Mouse (Mus musculus) c-Kit-negative CD71-positive TER-119-positive erythroid progenitor cells, embryonic 14.5 days (primary cell): ENCODE data around the gene Abhd16a.

Source experiments
- DNase-seq: peaks from one replicate; pipeline ENCODE4 v3.0.0-alpha.2; 2013; ENCODE audit warnings: low read depth, low spot score

Abhd16a gene

GRCm38 (mm10) chr17:35060071-35060470 lies 29.0 kb upstream of the Abhd16a start:
- DNase-seq: no peak

GRCm38 (mm10) chr17:35060737-35061297 lies 28.2 kb upstream of the Abhd16a start:
- no peak for DNase-seq

DNA sequence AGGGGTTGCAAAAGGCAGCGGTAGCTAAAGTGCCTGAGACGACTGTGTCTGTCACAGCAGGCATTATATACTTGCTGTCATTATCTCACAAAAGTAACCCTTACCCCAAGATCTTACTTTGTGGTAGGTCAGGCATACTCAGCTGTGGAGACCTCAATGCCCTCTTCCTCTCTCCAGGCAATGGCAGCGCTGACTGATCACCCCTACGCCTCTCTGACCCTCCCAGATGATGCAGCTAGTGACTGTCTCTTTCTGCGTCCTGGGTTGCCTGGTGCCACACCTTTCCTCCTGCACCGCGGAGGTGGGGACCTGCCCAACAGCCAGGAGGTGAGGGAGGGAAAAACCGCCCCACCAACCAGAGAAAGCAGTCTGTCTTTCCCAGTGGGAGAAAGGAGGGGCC lies 27.8 kb upstream of the Abhd16a start:
- DNase-seq: no peak

- DNase-seq: no peak
Observed at GRCm38 (mm10) chr17:35063466-35063865, 25.6 kb upstream of the Abhd16a start.

GRCm38 (mm10) chr17:35064378-35064877 lies 24.6 kb upstream of the Abhd16a start:
- DNase-seq: no peak

- DNase-seq: no peak
Observed at GRCm38 (mm10) chr17:35064951-35065947, 23.8 kb upstream of the Abhd16a start, which contains the start of gene Ly6g6c. TSS of gene Ly6g6c (plus strand) at chr17:35065388.

GRCm38 (mm10) chr17:35066084-35066483 lies 23.0 kb upstream of the Abhd16a start, which contains the start of gene Mpig6b:
TSS of gene Mpig6b (minus strand) at chr17:35066184.
- DNase-seq: no peak

- DNase-seq: no peak
Observed at GRCm38 (mm10) chr17:35068213-35068914, 20.7 kb upstream of the Abhd16a start.

DNA sequence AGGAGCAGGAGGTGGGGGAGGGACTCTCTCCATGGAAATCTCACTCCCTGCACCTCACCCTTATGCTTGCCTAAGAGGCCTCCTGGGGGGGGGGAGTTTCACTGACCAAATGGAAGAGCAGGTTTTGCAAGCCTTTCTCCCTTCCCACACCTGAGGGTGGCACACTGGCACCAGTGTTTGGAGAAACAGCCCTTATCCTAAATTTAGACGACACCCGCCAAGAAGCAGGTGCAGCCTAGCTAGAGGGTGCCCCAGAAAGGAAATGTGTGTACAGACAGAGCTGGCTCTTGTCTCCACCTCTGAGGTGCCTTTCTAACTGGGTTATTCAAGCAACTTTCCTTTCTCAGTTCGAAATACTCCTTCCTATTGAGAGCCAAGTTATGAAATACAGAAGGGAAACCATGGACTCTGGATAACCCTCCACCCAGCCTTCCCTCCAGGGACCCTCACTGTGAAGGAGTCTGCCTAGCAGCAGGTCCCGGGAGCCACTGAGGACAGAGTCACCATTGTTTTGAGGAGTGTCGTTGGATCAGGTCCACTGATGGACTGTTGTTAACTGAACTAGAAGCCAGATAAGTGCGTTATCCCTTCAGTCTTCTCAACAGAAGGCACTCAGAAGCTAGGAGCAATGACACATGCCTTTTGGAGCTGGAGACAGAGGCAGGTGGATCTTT lies 18.4 kb upstream of the Abhd16a start:
- no peak for DNase-seq

- no peak for DNase-seq
Observed at GRCm38 (mm10) chr17:35071454-35071853, 17.6 kb upstream of the Abhd16a start.

DNA sequence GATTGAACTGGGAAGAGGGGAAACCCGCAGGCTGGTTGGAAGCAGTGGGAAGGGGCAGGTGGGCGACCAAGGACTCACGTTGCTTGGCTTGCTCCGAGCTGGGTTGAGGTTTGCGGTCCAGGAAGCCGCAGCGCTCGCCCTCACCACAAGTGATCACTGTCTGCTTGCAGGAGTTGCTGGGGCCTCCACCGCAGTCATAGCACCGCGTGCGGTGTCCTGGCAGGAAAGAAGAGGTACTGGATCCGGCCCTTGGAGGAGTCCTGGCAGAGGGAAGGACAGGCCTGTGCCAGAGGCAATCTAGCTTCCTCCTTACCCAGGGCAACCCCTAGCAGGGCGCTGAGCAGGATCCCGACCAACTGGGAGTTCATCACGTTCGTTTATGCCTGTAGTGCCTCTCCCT lies 15.0 kb upstream of the Abhd16a start:
- DNase-seq: no peak

DNA sequence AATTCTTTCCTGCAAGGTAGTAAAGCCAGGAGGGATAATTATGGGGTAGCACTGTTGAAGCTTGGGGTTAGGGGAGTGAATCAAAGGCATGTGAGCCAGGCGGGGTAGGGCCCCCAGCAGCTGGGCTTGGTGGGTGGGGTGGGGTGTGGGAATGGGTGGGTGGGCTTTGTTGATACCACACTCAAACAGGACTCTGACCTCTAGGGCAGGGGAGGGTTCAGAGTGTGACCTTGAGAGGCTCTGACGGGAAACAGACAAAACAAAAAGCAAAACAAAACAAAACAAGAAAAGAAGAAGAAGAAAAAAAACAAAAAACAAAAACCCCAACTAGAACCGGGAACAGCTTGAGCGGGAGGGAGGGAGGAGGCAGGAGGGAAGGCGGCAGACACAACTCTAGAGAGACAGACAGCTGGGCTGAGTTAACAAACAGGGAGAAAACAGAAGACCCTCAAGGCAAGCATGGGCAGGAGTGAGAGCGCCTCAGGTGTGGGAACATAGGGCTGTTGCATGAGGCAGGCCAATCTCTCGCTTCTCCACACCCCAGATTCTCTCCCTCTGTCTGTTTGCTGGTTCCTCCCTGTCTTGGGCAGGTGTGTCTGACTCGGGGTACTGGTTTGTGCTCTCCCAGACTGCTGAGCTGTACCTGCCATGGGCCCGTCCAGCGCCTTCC lies 12.4 kb upstream of the Abhd16a start, which contains the start of gene Ly6g6e:
TSS of gene Ly6g6e (plus strand) at position 396 of the 670 bp plus-strand sequence.
- no peak for DNase-seq

- DNase-seq: no peak
Observed at GRCm38 (mm10) chr17:35077285-35077684, 11.8 kb upstream of the Abhd16a start.

DNA sequence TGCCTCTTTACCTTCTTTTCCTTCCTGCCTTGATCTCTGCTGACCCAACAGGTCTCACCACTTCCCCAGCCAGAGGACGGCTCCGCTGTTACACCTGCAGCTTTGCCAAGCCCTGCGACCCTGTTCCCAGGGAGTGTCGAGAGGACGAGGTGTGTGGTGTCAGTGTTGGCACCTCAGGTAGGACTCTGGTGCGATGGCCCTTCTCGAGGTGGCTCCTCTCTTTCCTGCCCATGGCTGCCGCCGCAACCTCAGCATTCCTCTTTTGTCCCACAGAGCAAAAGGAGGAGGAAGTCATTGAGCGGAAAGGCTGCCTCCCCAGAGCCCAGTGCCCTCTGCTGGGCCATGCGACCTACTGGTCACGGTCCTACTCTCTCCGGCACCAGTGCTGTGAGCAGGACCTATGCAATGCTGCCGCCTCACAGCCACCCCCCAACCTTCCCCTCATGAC lies 11.3 kb upstream of the Abhd16a start, which contains the start of gene Ly6g6d:
TSS of gene Ly6g6d (minus strand) at position 280 of the 448 bp plus-strand sequence.
- no peak for DNase-seq

GRCm38 (mm10) chr17:35079778-35080177 lies 9.3 kb upstream of the Abhd16a start:
- DNase-seq: no peak

- no peak for DNase-seq
Observed at GRCm38 (mm10) chr17:35080248-35080647, 8.8 kb upstream of the Abhd16a start.

DNA sequence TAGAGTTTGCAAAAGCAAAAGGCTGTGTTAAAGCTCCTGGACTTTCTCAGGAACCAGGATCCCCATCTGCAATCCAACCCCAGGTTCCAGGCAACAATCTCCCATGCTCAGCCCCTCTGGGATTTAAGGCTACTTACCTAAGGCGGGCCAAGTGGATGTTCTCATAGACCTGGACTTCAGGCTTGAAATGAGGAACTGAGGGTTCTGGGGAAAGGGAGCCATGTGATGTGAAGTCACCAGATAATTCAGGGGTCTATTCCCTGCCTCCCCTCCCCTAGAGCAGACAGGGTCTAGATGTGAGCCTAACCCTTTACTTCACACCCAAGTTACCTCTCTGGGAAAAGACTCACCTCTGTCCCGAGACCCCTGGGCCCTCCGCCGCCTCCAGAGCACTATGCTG lies 8.4 kb upstream of the Abhd16a start:
- no peak for DNase-seq

DNA sequence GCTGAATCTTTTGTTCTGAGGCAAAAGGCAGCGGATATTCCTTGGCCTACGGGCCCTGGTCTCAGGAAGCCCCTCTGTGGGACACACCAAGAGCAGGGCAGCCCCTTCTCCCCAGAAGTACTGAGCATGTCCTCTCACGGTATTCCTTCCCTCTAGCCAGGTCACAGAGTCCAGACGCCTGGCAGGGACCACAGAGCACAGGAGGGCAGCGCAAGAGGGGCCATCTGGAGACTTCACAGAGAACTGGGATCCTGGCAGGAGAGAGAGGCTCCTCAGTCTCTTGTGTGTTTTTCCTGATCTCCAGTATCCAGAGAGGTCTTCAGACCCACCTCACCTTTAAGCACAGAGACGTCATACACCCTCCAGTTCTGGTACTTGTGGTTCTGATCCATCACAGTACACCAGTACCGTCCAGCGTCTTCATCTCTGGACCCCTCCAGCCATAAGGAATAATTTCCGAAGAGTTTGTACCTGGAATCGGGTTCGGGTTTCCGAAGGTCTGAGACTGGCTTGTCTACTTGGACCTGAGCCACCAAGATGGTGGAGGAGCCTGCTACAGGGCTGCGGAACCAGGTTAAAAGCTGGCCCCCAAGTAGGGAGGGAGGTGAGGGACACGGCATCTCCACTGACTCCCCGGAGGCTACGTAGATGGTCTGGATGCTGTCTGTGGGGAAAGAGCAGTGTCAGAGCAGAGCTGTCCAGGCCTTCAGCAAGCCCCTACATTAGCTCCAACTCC lies 6.1 kb upstream of the Abhd16a start:
- no peak for DNase-seq

DNA sequence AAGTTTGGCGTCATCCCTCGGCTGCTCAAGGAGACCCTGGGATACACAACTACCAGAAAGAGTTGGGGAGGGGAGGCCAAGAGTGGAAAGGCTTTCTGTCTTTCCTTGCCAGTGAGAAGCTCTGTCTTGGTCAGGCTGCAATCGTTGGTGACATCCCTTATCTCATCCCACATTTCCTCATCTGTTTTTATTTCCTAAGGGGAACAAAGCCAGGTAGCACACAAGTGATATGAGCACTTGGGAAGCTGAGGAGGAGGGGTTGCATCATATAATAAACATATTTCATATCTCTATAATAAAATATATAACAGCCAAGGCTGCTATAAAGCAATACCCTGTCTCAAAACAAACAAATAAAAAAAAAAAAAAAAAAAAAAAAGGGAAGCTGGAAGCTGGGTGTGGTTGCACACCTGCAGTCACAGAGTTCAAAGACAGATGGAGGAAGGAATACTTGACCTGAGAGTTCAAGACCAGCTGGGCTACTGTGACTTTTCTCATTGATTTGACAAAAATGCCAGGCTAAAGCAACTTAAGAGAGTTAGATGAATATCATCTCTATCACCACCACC lies 5.0 kb upstream of the Abhd16a start:
- DNase-seq: no peak
